Comparison of ENCODE assay signal across 13 mouse cellular contexts in the genomic region with DNA sequence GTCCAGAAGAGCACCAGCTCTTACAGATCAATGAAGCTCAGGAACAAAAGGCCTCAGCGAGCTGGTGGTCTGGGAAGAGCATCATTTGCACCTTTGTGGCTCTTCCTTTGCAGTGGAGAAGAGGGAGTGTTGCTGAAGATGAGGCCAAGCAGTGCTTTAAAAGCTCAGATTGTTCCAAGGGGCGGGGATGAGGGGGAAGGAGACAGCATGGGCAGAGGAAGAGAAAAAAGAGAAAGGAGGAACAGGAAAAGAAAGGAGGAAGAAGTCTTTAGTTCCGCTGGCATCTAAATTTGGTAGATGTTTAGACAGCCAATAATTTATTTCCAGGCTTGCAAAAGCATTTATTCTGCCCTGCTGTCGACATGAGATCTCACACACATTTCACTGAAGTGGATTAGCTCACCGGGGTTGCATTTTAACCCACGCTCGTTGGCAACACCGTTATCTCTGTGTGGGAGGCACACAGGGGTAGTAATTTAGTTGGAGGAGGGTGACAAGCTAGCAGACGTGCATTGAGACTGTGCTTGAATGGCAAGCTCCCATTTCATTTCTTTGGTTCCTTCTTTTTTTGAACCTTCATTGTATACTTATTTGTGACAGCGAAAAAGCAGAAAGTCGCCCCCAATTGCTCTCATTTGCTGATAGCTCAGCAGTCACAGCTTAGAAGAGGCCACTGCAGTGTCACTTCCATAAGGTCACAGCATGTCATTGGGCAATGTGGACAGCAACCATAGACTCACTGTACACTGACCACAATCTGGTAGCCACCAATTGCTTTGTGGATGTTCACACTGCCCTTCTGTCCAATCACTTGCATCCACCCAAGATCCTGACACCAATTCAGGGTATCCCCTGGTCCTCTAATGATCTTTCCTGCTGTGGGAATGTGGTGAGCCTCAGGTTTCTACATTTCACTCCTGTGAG.
A peak's percentile ranks its signal among the peaks of the same experiment; 100 is the strongest.
DNase-seq lines count a peak whose midpoint lies in the region; ATAC-seq lines count a peak whose summit lies in the region.
"Had no signal": no experiment of that assay in that cellular context is flagged by ENCODE, and none has a peak within 500 bp of the region (broad histone marks: within the 10 kb centered on the region; RNA-seq: fewer than 3 reads in every experiment).

No protein-coding gene starts in this region.

- no peaks in the 10 kb centered on the region for H3K36me3 ChIP-seq in kidney, embryonic 16.5 days (ENCODE audit: insufficient read depth, low read length)
- H3K36me3 ChIP-seq: lung, embryonic 15.5 days; neural tube, embryonic 12.5 days; stomach, embryonic 15.5 days had no signal

- DNase-seq in heart, adult 18-20 months = peak; percentile 17 to 20
- DNase-seq in heart, postnatal 14 days = no peak
- DNase-seq in heart, postnatal 4 days = peak; percentile 22
- peak; percentile 68 to 70 for DNase-seq in left cerebral cortex, postnatal 36 days (ENCODE audit: low spot score in 2 of 2)
- DNase-seq in yolk sac, embryonic 10.5 days (ENCODE audit: low spot score) = no peak
- DNase-seq in gastrocnemius, postnatal 14 days = no peak
- DNase-seq: cerebellum, adult 9-11 months had no signal

- H3K9me3 ChIP-seq in kidney, embryonic 16.5 days (ENCODE audit: low read length) = no peaks in the 10 kb centered on the region
- H3K9me3 ChIP-seq: lung, embryonic 15.5 days; neural tube, embryonic 12.5 days; stomach, embryonic 15.5 days had no signal

- H3K27me3 ChIP-seq in kidney, embryonic 16.5 days (ENCODE audit: insufficient read depth, low read length) = no peaks in the 10 kb centered on the region
- H3K27me3 ChIP-seq: lung, embryonic 15.5 days; neural tube, embryonic 12.5 days; stomach, embryonic 15.5 days had no signal

- ATAC-seq in kidney, embryonic 16.5 days (ENCODE audit: low FRiP score, low TSS enrichment) = no peak

- H3K4me3 ChIP-seq in brown adipose tissue, adult 24 weeks (ENCODE audit: insufficient read depth, low read depth, low read length) = no peak overlapping the region
- H3K4me3 ChIP-seq in kidney, embryonic 16.5 days (ENCODE audit: low read length) = no peak overlapping the region
- H3K4me3 ChIP-seq: lung, embryonic 15.5 days; neural tube, embryonic 12.5 days; stomach, embryonic 15.5 days had no signal

- 32% methylated on average over 11 of the region's 11 CpGs for WGBS in kidney, embryonic 16.5 days

- H3K4me2 ChIP-seq in kidney, embryonic 16.5 days (replicated peaks; ENCODE audit: low read depth, low read length) = no peak overlapping the region
- H3K4me2 ChIP-seq: lung, embryonic 15.5 days; neural tube, embryonic 12.5 days; stomach, embryonic 15.5 days had no signal

- no peaks in the 10 kb centered on the region for H3K4me1 ChIP-seq in brown adipose tissue, adult 24 weeks (ENCODE audit: control insufficient read depth, insufficient read depth, insufficient read length, low read length)
- 0 out of 2 replicates have a peak, but pooled peaks cover 7% of the 10 kb centered on the region for H3K4me1 ChIP-seq in kidney, embryonic 16.5 days (ENCODE audit: insufficient read depth, low read length)
- H3K4me1 ChIP-seq: lung, embryonic 15.5 days; neural tube, embryonic 12.5 days; stomach, embryonic 15.5 days had no signal

- H3K9ac ChIP-seq in kidney, embryonic 16.5 days (replicated peaks; ENCODE audit: low read length) = no peak overlapping the region
- H3K9ac ChIP-seq: lung, embryonic 15.5 days; neural tube, embryonic 12.5 days; stomach, embryonic 15.5 days had no signal

- intact Hi-C loops in heart, postnatal 14 days (cut with DNase I) = no loop called here
- intact Hi-C loops in left cerebral cortex, postnatal 36 days (cut with DNase I) = loop anchor here (2.0 kb wide), 1 partner anchor 128 kb away; a partner anchor contains a TSS
- intact Hi-C loops in gastrocnemius, postnatal 14 days (cut with DNase I; ENCODE audit: low total_unique reads) = no loop called here

- peak overlapping the region; percentile 23; the same call in 1 of the 2 replicates for H3K27ac ChIP-seq in brown adipose tissue, adult 24 weeks (replicated peaks; ENCODE audit: low read depth, low read length)
- H3K27ac ChIP-seq in kidney, embryonic 16.5 days (ENCODE audit: low read length) = no peak overlapping the region
- H3K27ac ChIP-seq: kidney, postnatal 0 days; lung, embryonic 15.5 days; neural tube, embryonic 12.5 days; stomach, embryonic 15.5 days had no signal

Comparison
In these comparisons a context has a peak if more than half of its experiments do, and no peak if none do; other contexts are left out.
1. DNase-seq: peak in heart, adult 18-20 months (2 of 2), heart, postnatal 4 days (single experiment) and left cerebral cortex, postnatal 36 days (2 of 2); none in heart, postnatal 14 days (0 of 2), yolk sac, embryonic 10.5 days (single experiment) and gastrocnemius, postnatal 14 days (single experiment).